Mouse (Mus musculus): Measurements from ENCODE around the gene Dlg2.

The Dlg2 gene

DNA sequence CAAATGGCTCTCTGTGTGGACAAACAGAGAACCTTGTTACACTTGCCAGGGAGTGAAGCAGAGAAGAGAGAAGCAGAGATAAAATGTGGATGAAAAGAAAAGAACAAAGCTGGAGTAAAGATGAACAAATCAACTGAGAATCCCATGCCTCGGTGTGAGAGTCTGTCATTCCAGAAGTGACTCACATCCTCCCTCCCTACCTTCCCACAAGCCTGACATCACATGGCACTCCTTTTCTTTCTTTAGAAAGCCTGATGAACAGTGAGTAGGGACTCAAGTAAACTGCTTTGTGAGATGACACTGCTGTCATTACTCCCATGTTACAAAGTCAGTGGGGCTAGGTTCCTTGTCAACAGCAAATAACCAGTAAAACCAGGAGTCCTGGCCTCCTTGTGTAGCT, 1239.3 kb downstream of the Dlg2 start:
- DNase-seq (ENCODE audit: inconsistent age in 2 of 2, low spot score in 1 of 2), result no peak

DNA sequence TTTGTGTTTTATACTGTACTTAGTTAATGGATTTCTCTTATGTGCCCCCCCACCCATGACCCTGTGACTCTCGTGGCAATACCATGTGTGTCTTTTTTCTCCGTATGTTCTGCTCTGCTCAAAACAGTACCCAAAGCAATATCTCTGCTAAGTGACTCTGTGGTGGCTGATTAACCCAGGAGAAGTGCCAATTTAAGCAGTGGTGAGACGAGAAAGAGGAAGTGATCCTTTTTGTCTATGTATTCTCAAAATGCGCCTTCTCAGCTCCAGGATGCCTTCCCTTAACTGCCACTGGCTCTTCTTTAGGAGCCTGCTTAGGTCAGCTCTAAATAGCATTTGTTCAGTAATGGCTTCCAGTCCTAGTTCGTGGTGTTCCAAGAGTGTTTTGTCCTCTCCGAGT, 1240.2 kb downstream of the Dlg2 start:
- DNase-seq (ENCODE audit: inconsistent age in 2 of 2, low spot score in 1 of 2), result no peak

DNA sequence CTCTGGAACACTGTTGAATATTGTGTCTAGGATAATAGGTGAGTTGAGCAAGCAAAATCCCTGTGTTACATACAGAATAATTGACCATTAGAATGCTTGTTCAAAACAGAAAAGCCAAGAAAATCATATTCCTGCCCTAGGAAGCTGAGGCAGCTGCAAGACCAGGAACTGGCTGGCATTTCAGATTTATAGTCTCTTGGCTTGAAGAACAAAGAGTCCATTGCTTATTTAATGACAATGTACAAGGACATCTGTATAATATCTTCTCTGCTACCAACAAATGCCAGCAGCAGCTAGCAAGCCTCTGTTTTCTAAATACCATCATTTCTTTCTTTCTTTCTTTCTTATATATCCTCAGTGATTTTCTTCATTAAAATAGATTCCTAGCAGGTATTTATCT, 1243.8 kb downstream of the Dlg2 start:
- peak; percentile 23 to 81 for DNase-seq (ENCODE audit: inconsistent age in 2 of 2, low spot score in 1 of 2)

DNA sequence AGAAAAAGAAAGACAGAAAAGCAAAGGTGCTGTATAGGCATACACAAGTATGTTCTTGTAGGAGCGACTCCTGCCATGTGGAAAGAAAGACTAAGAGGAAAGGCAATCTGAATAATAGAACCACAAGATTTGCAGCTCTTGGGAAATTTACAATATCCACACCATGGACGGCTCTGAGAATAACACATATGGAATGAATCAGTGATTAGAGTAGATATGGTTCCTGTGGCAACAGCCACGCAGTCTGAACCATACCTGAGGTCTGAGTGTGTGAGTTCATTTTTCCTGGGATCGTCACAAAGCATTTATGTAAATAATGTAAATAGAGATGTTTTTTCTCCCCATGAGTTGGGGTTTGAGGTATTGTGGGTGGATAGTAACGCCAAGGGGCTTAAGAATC, 1247.9 kb downstream of the Dlg2 start:
- no peak for DNase-seq (ENCODE audit: inconsistent age in 2 of 2, low spot score in 1 of 2)

DNA sequence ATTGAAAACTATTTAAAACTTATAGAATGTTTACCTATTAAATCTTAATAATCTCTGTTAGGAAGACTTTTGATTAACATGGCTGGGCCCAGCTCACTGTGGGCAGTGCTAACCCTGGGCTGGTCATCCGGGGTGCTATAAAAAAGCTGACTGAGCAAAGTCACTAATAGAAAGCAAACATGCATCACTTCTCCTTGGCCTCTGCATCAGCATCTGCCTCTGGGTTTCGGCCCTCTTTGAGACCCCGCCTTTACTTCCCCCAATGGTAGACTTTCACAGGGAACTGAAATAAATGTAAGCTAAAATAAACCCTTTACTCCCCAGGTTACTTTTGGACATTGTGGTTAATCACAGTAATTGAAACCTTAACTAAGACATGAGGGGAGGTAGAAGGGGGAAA, 1264.3 kb downstream of the Dlg2 start:
- DNase-seq (ENCODE audit: inconsistent age in 2 of 2, low spot score in 1 of 2), result no peak

DNA sequence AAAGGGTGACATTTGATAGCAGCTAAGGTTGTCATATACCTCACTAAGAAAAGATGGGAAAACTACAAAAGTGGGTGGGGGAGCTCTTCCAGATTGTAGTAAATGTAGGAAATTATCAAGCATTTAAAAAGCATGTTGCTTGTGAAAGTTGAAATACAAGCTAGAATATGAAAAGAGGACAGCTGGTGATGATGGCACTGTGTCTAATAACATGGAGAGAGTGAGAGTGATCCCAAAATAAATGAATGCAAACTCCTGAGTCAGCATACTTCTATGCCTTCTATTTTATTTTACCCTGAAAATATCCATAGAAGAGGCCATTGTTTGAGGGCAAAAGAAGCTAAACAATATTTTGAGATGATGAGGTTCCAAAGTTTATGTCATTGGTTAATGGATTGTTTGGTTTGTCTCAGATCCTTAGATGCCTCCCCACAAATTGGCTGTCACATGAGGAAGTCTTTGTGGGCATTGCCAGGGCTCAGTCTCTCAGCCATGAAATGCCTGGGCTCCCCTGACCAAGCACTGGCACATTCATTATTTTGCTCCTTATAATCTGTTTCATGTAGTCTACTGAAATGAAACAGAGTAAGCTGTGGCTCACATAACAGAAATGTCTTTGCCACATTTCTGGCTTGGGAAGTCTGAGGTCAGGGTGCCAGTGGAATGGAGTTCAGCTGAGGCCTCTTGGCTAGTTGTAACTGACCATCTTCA, 1276.8 kb downstream of the Dlg2 start:
- DNase-seq (ENCODE audit: inconsistent age in 2 of 2, low spot score in 1 of 2), result no peak

DNA sequence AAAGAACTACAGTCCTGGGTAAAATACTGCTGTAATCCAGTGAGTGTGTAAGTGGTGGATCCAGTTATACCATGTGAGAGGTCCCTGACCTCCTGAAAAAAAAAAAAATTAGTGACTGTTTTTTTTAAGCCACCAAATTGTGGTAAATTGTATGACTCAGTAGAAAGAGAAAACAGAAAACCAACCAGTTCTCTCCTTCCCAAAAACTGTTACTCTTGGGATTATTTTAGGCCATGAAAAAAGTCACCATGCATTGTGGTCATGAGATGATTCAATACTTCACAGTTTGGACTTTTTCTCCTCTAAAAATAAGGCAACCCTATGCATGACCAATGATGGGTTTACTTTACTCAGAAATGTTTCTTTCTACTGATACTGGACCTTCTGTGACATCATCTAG, 1291.2 kb downstream of the Dlg2 start:
- no peak for DNase-seq (ENCODE audit: inconsistent age in 2 of 2, low spot score in 1 of 2)

DNA sequence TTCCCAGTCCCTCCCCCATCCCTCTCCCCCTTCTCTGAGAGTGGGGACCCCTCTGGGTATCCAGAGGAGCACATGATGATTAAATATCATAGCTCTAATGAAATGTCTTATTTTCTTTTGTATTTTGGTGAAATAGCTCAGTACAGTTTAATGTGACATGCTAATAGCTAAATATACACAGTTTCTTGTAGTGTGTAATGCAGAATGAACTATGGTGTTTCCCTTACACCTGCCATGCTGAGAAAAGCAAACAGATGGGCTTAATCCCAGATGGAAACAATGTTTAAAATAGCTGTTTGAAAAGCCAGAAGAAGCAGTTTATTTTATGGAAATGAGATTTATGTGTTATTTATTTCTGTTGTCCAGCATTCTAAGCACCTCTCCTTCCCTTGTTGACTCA, 1302.2 kb downstream of the Dlg2 start:
- no peak for DNase-seq (ENCODE audit: inconsistent age in 2 of 2, low spot score in 1 of 2)

DNA sequence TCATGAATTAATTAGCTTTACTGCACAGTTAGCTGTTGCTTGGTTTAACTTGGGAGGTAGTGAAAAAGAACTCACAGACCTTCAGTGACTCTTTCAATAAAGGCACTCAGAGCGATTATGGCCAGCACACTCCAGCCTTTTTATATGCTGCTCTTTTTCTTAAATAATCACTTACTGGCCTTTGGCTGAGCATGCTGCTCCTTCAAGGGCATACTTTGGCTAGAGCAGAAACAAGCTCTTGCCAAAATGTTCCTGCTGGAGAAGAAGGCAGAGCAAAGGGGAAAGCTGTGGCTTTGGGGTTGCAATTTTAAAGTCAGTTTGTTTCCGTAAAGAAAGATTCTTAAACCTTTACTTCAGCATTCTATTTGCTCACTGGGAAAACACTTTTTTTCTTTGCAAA, 1308.1 kb downstream of the Dlg2 start:
- peak in 1 of 2 experiments; percentile 73 for DNase-seq (ENCODE audit: inconsistent age in 2 of 2, low spot score in 1 of 2)

DNA sequence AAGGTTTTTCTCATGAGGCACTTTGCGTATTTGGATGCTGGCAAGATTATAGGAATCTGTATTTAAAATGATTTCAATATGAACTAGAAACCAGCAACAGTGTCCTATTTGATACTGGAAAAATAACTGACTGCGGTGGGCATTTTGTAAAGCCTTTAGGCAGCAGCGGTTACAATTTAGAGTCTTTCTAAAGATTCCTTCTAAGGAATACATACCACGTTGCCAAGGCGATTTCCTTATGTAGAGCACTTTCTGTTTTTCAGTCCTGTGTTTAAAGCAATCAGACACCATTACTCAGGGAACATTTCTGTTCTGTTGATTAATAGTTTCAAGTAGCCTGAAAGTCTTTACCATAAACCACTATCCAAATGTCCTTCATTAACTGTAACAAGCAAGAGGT, 1309.0 kb downstream of the Dlg2 start:
- DNase-seq (ENCODE audit: inconsistent age in 2 of 2, low spot score in 1 of 2), result no peak

DNA sequence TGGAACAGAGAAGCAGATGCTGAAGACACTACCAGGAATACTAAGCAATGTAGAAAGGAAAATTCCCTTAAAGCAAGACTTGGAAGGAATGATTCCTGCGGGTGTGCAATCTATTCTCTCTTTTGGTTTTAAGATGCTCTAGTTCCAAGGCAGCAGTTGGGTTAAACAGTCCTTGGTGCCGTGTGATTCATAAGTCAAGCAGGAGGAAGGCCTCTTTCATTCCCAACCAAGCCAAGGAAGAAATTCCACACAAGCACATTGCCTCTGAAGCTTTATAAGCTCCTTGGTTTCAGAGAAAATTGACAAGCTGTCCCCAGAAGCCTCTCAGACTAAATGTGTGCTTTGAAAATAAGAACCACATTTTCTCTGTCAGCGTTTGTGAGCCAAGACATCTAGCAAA, 1309.4 kb downstream of the Dlg2 start:
- DNase-seq (ENCODE audit: inconsistent age in 2 of 2, low spot score in 1 of 2), result peak in 1 of 2 experiments; percentile 77

DNA sequence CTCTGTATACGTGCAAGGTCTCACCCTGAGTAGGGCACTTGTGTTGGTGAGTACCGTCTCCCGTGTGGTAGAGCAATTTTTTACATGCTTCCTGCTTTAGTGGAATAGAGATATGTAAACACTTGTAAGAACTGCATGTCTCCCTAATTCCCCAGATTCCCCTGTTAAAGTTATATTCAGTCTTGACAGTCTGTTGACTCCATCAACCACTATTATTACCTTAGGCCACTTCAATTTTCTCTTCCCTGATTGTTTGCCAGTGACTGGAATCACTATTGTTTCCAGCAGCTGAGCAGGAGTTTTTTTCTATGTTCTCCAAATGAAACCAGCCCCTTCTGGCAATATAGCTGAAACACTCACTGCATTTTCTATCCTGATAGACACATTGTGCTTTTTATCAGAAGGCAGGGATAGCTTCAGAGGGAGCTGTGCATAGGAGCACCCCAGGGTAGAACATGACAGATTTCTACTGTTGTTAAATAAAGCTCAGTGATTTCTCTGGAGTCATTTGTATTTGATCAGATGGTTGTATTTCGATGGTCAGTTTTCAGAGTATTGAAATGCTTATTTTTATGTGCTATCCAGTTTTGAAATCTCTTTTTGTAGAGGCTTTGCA, 1314.6 kb downstream of the Dlg2 start:
- no peak for DNase-seq (ENCODE audit: inconsistent age in 2 of 2, low spot score in 1 of 2)

DNA sequence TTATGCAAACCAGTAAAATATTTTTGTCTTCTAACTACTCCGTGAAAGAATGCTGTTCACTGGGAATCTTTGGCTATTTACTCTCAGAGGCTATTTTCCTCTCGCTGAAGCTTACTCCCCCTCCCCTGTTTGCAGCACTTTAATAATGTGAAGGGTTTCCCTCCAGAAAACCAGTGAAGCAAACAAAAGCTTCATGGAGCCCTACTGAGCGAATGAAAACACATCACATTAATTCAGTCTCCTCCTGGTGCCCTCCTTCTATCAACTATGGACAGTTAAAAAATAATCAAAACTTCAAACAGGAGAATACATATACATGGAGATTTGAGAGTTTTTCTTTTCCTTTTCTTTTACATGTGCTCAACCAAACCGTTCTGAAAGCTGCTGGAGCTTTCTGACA, 1330.2 kb downstream of the Dlg2 start:
- no peak for DNase-seq (ENCODE audit: inconsistent age in 2 of 2, low spot score in 1 of 2)

DNA sequence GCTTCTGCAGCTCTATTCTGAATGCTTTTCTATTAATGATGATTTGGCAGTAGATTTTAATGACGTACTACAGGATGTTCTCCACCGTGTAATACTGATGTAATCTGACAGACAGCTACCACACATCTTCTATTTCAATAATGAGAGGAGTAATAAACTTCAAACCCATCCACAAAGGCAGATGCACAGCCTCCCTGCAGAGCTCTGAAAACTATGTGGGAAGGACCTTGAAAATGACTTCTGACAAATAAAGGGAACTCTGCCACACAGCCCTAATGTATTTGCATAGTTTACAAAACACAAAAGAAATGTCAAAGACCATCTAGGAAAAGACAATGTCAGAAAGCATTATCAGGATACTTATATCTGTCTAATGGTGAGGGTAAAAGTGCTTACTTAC, 1334.3 kb downstream of the Dlg2 start:
- peak in 1 of 2 experiments; percentile 58 for DNase-seq (ENCODE audit: inconsistent age in 2 of 2, low spot score in 1 of 2)

DNA sequence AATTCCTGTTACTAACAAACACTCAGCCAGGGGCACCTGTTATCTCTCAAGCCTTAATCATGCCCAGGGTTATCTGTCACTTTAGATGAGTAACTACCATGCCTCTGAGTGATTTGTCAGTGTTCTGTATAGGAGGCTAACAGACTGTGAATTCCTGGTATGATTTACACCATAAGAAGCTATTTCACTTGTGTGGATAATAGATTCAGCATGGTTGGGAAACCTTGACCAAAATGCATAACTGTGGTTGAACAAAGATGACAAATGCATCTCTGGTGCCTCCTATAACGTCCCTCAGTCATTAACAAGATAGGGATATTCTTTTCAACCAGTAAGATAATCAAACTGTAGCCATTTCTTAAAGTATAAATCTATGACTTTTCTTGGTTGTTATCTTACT, 1341.5 kb downstream of the Dlg2 start:
- peak in 1 of 2 experiments; percentile 78 for DNase-seq (ENCODE audit: inconsistent age in 2 of 2, low spot score in 1 of 2)

DNA sequence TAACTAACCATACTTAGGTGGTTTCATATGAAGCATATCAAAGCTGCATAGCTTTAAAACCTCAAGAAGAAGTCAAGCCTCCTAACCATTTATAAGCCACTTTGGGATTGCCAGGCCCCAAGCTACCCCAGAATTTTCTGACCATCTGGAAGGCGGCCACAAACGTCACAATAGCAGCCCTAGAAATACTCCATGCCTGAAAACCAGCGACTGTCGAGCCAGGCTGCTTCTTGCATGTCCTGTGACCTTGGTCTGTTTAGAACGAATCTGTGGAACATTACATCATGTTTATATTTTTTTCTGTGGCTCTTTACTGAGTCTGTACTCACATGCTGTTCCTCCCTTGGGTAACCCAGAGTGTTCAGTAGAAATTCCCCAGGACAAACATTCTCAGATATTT, 1355.7 kb downstream of the Dlg2 start:
- DNase-seq (ENCODE audit: inconsistent age in 2 of 2, low spot score in 1 of 2), result peak; percentile 49 to 68

DNA sequence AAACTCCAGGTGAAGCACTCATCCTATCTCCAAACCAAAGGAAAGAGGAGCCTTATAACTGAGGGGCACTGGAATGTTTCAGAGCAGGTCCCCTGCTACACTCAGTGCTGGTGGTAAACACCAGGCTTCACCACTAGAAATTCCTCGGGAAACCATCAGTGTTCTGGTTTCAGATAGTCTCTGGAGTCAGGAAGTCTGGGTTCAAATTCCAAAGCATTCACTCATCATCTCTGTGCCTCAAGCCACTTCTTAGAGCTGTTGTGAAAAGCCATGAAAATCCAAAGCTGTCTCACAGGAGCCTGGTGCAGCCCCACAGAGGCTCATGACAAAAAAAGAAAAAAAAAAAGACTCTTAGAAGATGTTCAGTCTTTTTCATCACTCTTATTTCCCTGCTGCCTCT, 1369.3 kb downstream of the Dlg2 start:
- no peak for DNase-seq (ENCODE audit: inconsistent age in 2 of 2, low spot score in 1 of 2)

DNA sequence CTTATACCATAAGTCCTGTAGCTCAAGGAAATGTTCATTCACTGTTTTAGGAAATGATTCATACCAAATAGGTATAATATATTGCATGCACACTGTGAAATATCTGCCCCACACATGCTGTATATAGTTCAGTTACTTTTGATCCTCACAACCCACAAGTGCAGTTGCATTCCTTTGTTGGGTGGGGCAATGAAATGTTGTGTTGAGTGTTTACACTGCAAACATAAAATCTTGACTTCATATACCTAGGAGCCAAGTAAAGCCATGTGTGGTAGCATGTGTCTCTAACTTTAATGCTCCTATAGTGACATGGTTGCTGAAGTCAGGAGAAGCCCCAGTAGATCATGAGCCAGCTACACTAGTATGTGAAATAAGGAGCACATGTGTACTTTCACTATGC, 1372.9 kb downstream of the Dlg2 start:
- no peak for DNase-seq (ENCODE audit: inconsistent age in 2 of 2, low spot score in 1 of 2)

DNA sequence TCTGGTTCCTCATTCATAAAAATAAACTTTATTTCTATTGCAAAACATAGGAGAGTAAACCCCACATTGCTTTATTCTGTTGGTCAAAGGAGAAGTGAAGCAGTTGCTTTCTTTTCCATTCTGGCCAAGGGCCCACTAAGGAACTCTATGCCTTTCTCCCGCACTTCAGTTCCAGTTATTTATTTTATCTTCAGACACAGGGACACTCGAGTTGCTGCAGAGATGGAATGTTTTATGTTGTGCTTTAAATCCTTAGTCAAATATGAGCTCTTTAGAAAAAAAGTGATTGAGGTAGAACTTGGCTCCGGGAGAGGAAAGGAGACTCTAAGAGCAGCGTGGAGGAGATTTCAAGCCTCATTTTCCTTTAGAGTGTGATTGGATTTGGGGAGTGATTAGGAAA, 1377.2 kb downstream of the Dlg2 start:
- peak in 1 of 2 experiments; percentile 41 for DNase-seq (ENCODE audit: inconsistent age in 2 of 2, low spot score in 1 of 2)

DNA sequence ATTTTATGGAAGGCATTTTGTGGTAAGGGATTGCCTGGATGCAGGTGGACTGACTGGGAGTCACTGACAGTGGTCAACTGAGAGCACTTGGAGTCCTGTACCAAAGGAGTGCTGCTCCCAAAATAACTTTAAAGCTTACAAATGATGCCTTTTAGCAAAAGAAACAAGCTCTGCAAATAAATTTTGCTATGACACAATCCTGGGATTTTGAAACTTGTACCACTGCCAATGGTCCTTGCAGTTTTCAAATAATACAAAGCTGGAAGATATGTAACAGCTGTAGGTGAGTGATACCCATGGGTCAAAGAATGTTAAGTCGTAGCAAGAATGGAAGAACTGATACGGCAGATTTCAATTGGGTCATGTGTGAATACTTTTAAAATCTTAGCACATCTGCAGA, 1380.5 kb downstream of the Dlg2 start:
- DNase-seq (ENCODE audit: inconsistent age in 2 of 2, low spot score in 1 of 2), result peak; percentile 18 to 88

DNA sequence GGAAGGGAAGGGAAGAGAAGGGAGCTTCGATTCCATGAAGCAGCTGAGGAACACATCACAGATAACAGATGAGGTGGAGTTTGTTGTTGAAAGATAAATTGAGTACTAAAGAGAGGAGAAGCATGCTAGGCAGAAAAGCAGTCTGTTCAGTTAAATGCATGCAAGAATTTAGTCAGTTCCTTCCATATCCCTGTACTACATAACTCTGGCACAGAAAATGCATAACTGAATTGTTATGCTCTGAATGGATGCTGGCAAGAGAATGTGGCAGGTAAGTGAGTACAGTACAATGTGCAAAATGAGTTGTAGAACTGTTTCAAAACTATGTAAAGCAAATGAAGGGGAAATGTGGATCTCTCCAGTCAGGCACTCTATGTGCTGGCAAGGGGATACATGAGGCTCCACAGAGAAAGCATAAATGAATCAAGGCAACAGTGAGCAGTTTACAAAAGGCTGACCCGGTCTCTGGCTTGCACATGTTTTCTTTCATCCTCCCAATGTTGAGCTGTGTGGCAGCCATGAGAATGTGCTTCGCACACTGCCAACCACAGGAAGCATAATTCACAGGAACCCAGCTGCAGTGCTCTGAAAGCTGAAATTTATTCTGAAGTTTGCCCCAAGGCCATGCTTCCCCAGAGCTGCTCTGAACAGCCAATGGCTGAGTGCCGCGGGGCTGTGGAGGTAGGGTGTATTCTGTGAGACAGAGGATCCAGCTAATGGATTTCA, 1386.5 kb downstream of the Dlg2 start:
- peak; percentile 74 to 89 for DNase-seq (ENCODE audit: inconsistent age in 2 of 2, low spot score in 1 of 2)

DNA sequence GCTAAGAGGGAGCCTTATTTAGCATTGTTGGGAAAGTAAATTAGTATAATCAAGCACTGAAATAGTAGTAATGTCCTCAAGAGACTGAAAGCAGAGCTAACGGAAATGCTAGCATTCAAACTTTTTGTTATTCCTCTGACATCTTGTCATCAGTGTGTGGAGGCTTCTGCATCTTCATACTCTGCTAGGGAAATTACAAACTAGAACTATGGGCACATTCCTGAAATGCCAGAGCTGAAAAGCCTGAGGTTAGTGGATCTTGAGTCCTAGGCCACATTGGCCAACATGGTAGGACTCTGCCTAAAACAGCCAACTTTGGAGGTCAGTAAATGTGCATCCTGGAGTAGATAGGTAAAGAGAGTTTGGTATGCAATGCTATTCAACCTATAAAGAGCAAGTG, 1392.4 kb downstream of the Dlg2 start:
- no peak for DNase-seq (ENCODE audit: inconsistent age in 2 of 2, low spot score in 1 of 2)

All from adrenal gland, adult (tissue).